Comparison of ENCODE assay signal across 11 mouse cellular contexts in genomic region chr9:101612571-101612970, GRCm38 (mm10).
DNase-seq lines count a peak whose midpoint lies in the region; ATAC-seq and TF ChIP-seq lines count a peak whose summit lies in the region.
"Had no signal": no experiment of that assay in that cellular context is flagged by ENCODE, and none has a peak within 500 bp of the region (broad histone marks: within the 10 kb centered on the region; RNA-seq: fewer than 3 reads in every experiment).

No protein-coding gene starts in this region.

- H3K4me3 ChIP-seq in heart, adult 2 months, result no peak overlapping the region
- no peak overlapping the region for H3K4me3 ChIP-seq in heart, embryonic 11.5 days (ENCODE audit: low read depth, low read length)
- no peak overlapping the region for H3K4me3 ChIP-seq in thymus, adult 2 months (ENCODE audit: control insufficient read depth, insufficient read depth, low read length)

- H3K9ac ChIP-seq in heart, adult 2 months (ENCODE audit: low read depth, low read length), result no peak overlapping the region
- H3K9ac ChIP-seq in heart, embryonic 11.5 days (ENCODE audit: low read depth, low read length), result no peak overlapping the region

- no peak for TF ChIP-seq POLR2A in heart, adult 2 months (IDR thresholded peaks at IDR 0.05; ENCODE audit: insufficient read depth, low read depth, low read length)
- no peak for TF ChIP-seq POLR2A in thymus, adult 2 months (IDR thresholded peaks at IDR 0.05; ENCODE audit: control insufficient read depth, extremely low read depth, insufficient read depth, low read length, poor library complexity)

- no peaks in the 10 kb centered on the region for H3K36me3 ChIP-seq in heart, adult 2 months (ENCODE audit: control insufficient read depth, insufficient read depth, low read length)
- no peaks in the 10 kb centered on the region for H3K36me3 ChIP-seq in heart, embryonic 11.5 days (ENCODE audit: control insufficient read depth, insufficient read depth, low read length)
- no peaks in the 10 kb centered on the region for H3K36me3 ChIP-seq in thymus, adult 2 months (ENCODE audit: control insufficient read depth, insufficient read depth, low read length)

- peak; percentile 20 to 28 for DNase-seq in heart, adult 2 months
- peak; percentile 11 for DNase-seq in heart, adult 8-10 months (ENCODE audit: low spot score)
- peak; percentile 8 to 27 for DNase-seq in heart, postnatal 36 days
- peak; percentile 21 to 53 for DNase-seq in lung, postnatal 4 days
- DNase-seq in kidney, postnatal 10 days, result no peak
- no peak for DNase-seq in thymus, adult 2 months
- DNase-seq: kidney, adult 2 months; kidney, postnatal 4 days; layer of hippocampus, postnatal 36 days; midbrain, embryonic 14.5 days had no signal

- H3K27ac ChIP-seq in heart, adult 2 months, result no peak overlapping the region
- H3K27ac ChIP-seq in heart, embryonic 11.5 days (ENCODE audit: low read depth, low read length), result no peak overlapping the region
- H3K27ac ChIP-seq in thymus, adult 2 months (ENCODE audit: control insufficient read depth, insufficient read depth, low read length), result no peak overlapping the region

- TF ChIP-seq EP300 in heart, adult 2 months (IDR thresholded peaks at IDR 0.05; ENCODE audit: insufficient read depth, low read depth, low read length), result no peak

- H3K4me1 ChIP-seq in heart, adult 2 months (ENCODE audit: control insufficient read depth, insufficient read depth, low read length), result peaks cover 1% of the 10 kb centered on the region; the same call in 1 of the 2 replicates
- H3K4me1 ChIP-seq in heart, embryonic 11.5 days (ENCODE audit: control insufficient read depth, insufficient read depth, low read length), result no peaks in the 10 kb centered on the region
- H3K4me1 ChIP-seq in thymus, adult 2 months (replicated peaks; ENCODE audit: control insufficient read depth, insufficient read depth, low read length), result no peaks in the 10 kb centered on the region

- WGBS in heart, adult 2 months, result 57% methylated on average over 4 of the region's 4 CpGs
- 70% methylated on average over 4 of the region's 4 CpGs for WGBS in heart, embryonic 11.5 days (ENCODE audit: insufficient replicate concordance)
- WGBS in thymus, adult 2 months, result 75% methylated on average over 4 of the region's 4 CpGs

- H3K4me2 ChIP-seq in heart, embryonic 11.5 days, result no peak overlapping the region

- intact Hi-C loops in heart, adult 2 months (cut with DNase I), result no loop called here
- intact Hi-C loops in heart, postnatal 36 days (cut with DNase I), result no loop called here

- ATAC-seq in heart, embryonic 11.5 days (replicated peaks; ENCODE audit: insufficient number of reproducible peaks, low FRiP score, low TSS enrichment), result no peak

- TF ChIP-seq CTCF in heart, adult 2 months (IDR thresholded peaks at IDR 0.05), result no peak
- TF ChIP-seq CTCF in thymus, adult 2 months (IDR thresholded peaks at IDR 0.05; ENCODE audit: borderline replicate concordance, control insufficient read depth, extremely low read depth, insufficient read depth, low read length, poor library complexity), result no peak

- H3K9me3 ChIP-seq in heart, embryonic 11.5 days (replicated peaks; ENCODE audit: control insufficient read depth, low read length), result no peaks in the 10 kb centered on the region

- no peaks in the 10 kb centered on the region for H3K27me3 ChIP-seq in heart, adult 2 months (ENCODE audit: control insufficient read depth, insufficient read depth, low read length)
- no peaks in the 10 kb centered on the region for H3K27me3 ChIP-seq in heart, embryonic 11.5 days (ENCODE audit: control insufficient read depth, insufficient read depth, low read length)
- no peaks in the 10 kb centered on the region for H3K27me3 ChIP-seq in thymus, adult 2 months (ENCODE audit: control insufficient read depth, insufficient read depth, low read length)

- H3K79me2 ChIP-seq in heart, adult 2 months (replicated peaks; ENCODE audit: control insufficient read depth, insufficient read depth, low read length), result no peaks in the 10 kb centered on the region

Comparison
In these comparisons a context has a peak if more than half of its experiments do, and no peak if none do; other contexts are left out.
1. DNase-seq: peak in heart, adult 2 months (2 of 2), heart, adult 8-10 months (single experiment), heart, postnatal 36 days (2 of 2) and lung, postnatal 4 days (2 of 2); none in kidney, postnatal 10 days (single experiment) and thymus, adult 2 months (single experiment).